Mouse (Mus musculus) forebrain, embryonic 12.5 days (tissue): ENCODE measurements around the gene Gipc3. TPM values are rescaled to one million over a fixed set of nuclear protein-coding genes. Genes with fewer than 3 reads are reported as not detected.

Experiments
- ATAC-seq: fragments of 200-750 bp; cut with Nextera tagmentation; 2 replicates; pipeline ENCODE4 v1.8.0; 2017; ENCODE audit warnings: moderate TSS enrichment; ENCODE audit not compliant: low FRiP score
- H3K27ac ChIP-seq: fragments of 300-500 bp; sonication (generic); 2 replicates; pipeline ENCODE4 v1.5.1; 2016; ENCODE audit warnings: mild to moderate bottlenecking
- H3K27me3 ChIP-seq: fragments of 300-500 bp; sonication (generic); 2 replicates; pipeline ENCODE4 v1.6.1; 2016; ENCODE audit warnings: mild to moderate bottlenecking
- H3K36me3 ChIP-seq: fragments of 300-500 bp; sonication (generic); replicated peaks from 2 replicates; pipeline ENCODE4 v1.6.1; 2016; ENCODE audit warnings: mild to moderate bottlenecking
- H3K4me1 ChIP-seq: fragments of 300-500 bp; sonication (generic); 2 replicates; pipeline ENCODE4 v1.6.1; 2016
- H3K4me2 ChIP-seq: fragments of 300-500 bp; sonication (generic); 2 replicates; pipeline ENCODE4 v1.6.1; 2016; ENCODE audit warnings: mild to moderate bottlenecking, moderate library complexity
- H3K4me3 ChIP-seq: fragments of 300-500 bp; sonication (generic); replicated peaks from 2 replicates; pipeline ENCODE4 v1.5.1; 2016; ENCODE audit warnings: mild to moderate bottlenecking
- H3K9ac ChIP-seq: fragments of 300-500 bp; sonication (generic); 2 replicates; pipeline ENCODE4 v1.6.1; 2016; ENCODE audit warnings: mild to moderate bottlenecking
- H3K9me3 ChIP-seq: fragments of 300-500 bp; sonication (generic); 2 replicates; pipeline ENCODE4 v1.6.1; 2016
- WGBS: fragments of 180-500 bp; shearing (Covaris S2); methylation state at CpG from one replicate; pipeline ENCODE4 v1.1.7; 2016; 5-methylcytosine and 5-hydroxymethylcytosine counted together
- polyA plus RNA-seq: library from polyadenylated mRNA; unstranded; fragments of >200 nt; fragmentation: Nextera tagmentation; extraction: Ambion mirVana; gene quantifications from 2 replicates; pipeline ENCODE4 v1.2.1, GENCODE M21; 2016

The Gipc3 gene
- polyA plus RNA-seq, 1 experiment from 2014 or later = not detected

- peaks cover 31% of the 10 kb centered on the region for H3K36me3 ChIP-seq
- 8% methylated on average over 53 of the region's 54 CpGs for WGBS
- H3K27ac ChIP-seq = peak within 1 kb of the TSS; percentile 80
- 0 out of 2 replicates have a peak, but pooled peaks cover 5% of the 10 kb centered on the region for H3K27me3 ChIP-seq
- H3K4me3 ChIP-seq = peak within 1 kb of the TSS; percentile 77
- peak within 1 kb of the TSS; percentile 81 for H3K9ac ChIP-seq
- no peaks in the 10 kb centered on the region for H3K9me3 ChIP-seq
- H3K4me1 ChIP-seq = peaks cover 18% of the 10 kb centered on the region
- peak; percentile 95 for ATAC-seq
- H3K4me2 ChIP-seq = peak within 1 kb of the TSS; percentile 93
These were observed 40.9 kb upstream of the Gipc3 start, which contains the start of the genes Dohh and Gm48551 for GRCm38 (mm10) chr10:81383802-81384604. TSS of gene Dohh (plus strand) at chr10:81384428. TSS of gene Gm48551 (plus strand) at chr10:81384466.

GRCm38 (mm10) chr10:81382039-81382438, 39.0 kb upstream of the Gipc3 start:
- 85% methylated on average over 5 of the region's 5 CpGs for WGBS
- H3K9ac ChIP-seq = no peak overlapping the region
- no peak overlapping the region for H3K4me3 ChIP-seq
- H3K4me2 ChIP-seq = no peak overlapping the region
- H3K27ac ChIP-seq = no peak overlapping the region
- no peak for ATAC-seq
- H3K9me3 ChIP-seq = no peaks in the 10 kb centered on the region
- H3K4me1 ChIP-seq = peaks cover 27% of the 10 kb centered on the region
- H3K27me3 ChIP-seq = 0 out of 2 replicates have a peak, but pooled peaks cover 5% of the 10 kb centered on the region
- H3K36me3 ChIP-seq = peaks cover 15% of the 10 kb centered on the region

- H3K4me3 ChIP-seq = no peak overlapping the region
- no peak for ATAC-seq
- 92% methylated on average over 6 of the region's 6 CpGs for WGBS
- H3K36me3 ChIP-seq = peaks cover 12% of the 10 kb centered on the region
- H3K9ac ChIP-seq = no peak overlapping the region
- H3K9me3 ChIP-seq = no peaks in the 10 kb centered on the region
- 0 out of 2 replicates have a peak, but pooled peaks cover 5% of the 10 kb centered on the region for H3K27me3 ChIP-seq
- H3K4me1 ChIP-seq = peaks cover 30% of the 10 kb centered on the region
- H3K27ac ChIP-seq = no peak overlapping the region
- H3K4me2 ChIP-seq = no peak overlapping the region
These were observed 36.8 kb upstream of the Gipc3 start for GRCm38 (mm10) chr10:81379809-81380378.

GRCm38 (mm10) chr10:81379183-81379553, 36.1 kb upstream of the Gipc3 start:
- no peak for ATAC-seq
- peaks cover 28% of the 10 kb centered on the region for H3K4me1 ChIP-seq
- 56% methylated on average over 3 of the region's 3 CpGs for WGBS
- H3K9me3 ChIP-seq = no peaks in the 10 kb centered on the region
- peak overlapping the region; percentile 82 for H3K27ac ChIP-seq
- H3K27me3 ChIP-seq = 0 out of 2 replicates have a peak, but pooled peaks cover 5% of the 10 kb centered on the region
- peak overlapping the region; percentile 26 for H3K9ac ChIP-seq
- H3K4me2 ChIP-seq = peak overlapping the region; percentile 53
- H3K4me3 ChIP-seq = peak overlapping the region; percentile 88
- H3K36me3 ChIP-seq = peaks cover 17% of the 10 kb centered on the region

- Histone ChIP-seq H3K27me3 (0 out of 2 replicates have a peak, but pooled peaks cover 5% of the 10 kb centered on the region), H3K4me3 (peak overlapping the region; percentile 88), H3K9ac (peak overlapping the region; percentile 97), H3K4me1 (peaks cover 28% of the 10 kb centered on the region), H3K4me2 (peak overlapping the region; percentile 53), H3K36me3 (peaks cover 22% of the 10 kb centered on the region), H3K27ac (peak overlapping the region; percentile 82), H3K9me3 (no peaks in the 10 kb centered on the region)
- WGBS = under 1% methylated on average over 46 of the region's 46 CpGs
- ATAC-seq = peak; percentile 96
These were observed 35.6 kb upstream of the Gipc3 start for GRCm38 (mm10) chr10:81378553-81379182.

GRCm38 (mm10) chr10:81377793-81378552, 34.9 kb upstream of the Gipc3 start, which contains the start of gene Fzr1:
TSS of gene Fzr1 (minus strand) at chr10:81378516.
- H3K9me3 ChIP-seq = no peaks in the 10 kb centered on the region
- ATAC-seq = peak; percentile 75
- peak within 1 kb of the TSS; percentile 78 for H3K4me2 ChIP-seq
- under 1% methylated on average over 50 of the region's 59 CpGs for WGBS
- H3K27me3 ChIP-seq = 0 out of 2 replicates have a peak, but pooled peaks cover 5% of the 10 kb centered on the region
- peaks cover 30% of the 10 kb centered on the region for H3K4me1 ChIP-seq
- peaks cover 29% of the 10 kb centered on the region for H3K36me3 ChIP-seq
- H3K4me3 ChIP-seq = peak within 1 kb of the TSS; percentile 88
- peak within 1 kb of the TSS; percentile 82 for H3K27ac ChIP-seq
- H3K9ac ChIP-seq = peak within 1 kb of the TSS; percentile 97

- peak overlapping the region; percentile 97 for H3K9ac ChIP-seq
- 53% methylated on average over 2 of the region's 2 CpGs for WGBS
- H3K27me3 ChIP-seq = 0 out of 2 replicates have a peak, but pooled peaks cover 5% of the 10 kb centered on the region
- peak overlapping the region; percentile 88 for H3K4me3 ChIP-seq
- H3K4me1 ChIP-seq = peaks cover 30% of the 10 kb centered on the region
- H3K9me3 ChIP-seq = no peaks in the 10 kb centered on the region
- peak overlapping the region; percentile 79 for H3K27ac ChIP-seq
- ATAC-seq = no peak
- peak overlapping the region; percentile 78 for H3K4me2 ChIP-seq
- H3K36me3 ChIP-seq = peaks cover 35% of the 10 kb centered on the region
These were observed 34.2 kb upstream of the Gipc3 start for GRCm38 (mm10) chr10:81377362-81377664.

GRCm38 (mm10) chr10:81376561-81377361, 33.7 kb upstream of the Gipc3 start:
- peak overlapping the region; percentile 88 for H3K4me3 ChIP-seq
- H3K9me3 ChIP-seq = no peaks in the 10 kb centered on the region
- WGBS = 38% methylated on average over 6 of the region's 6 CpGs
- ATAC-seq = no peak
- peaks cover 39% of the 10 kb centered on the region for H3K36me3 ChIP-seq
- peak overlapping the region; percentile 97 for H3K9ac ChIP-seq
- 0 out of 2 replicates have a peak, but pooled peaks cover under 1% of the 10 kb centered on the region for H3K27me3 ChIP-seq
- no peak overlapping the region for H3K27ac ChIP-seq
- peaks cover 30% of the 10 kb centered on the region for H3K4me1 ChIP-seq
- peak overlapping the region; percentile 78 for H3K4me2 ChIP-seq

- ATAC-seq = no peak
- no peak overlapping the region for H3K27ac ChIP-seq
- no peak overlapping the region; the same call in 1 of the 2 replicates for H3K4me2 ChIP-seq
- no peaks in the 10 kb centered on the region for H3K27me3 ChIP-seq
- WGBS = 94% methylated on average over 10 of the region's 10 CpGs
- H3K4me1 ChIP-seq = peaks cover 30% of the 10 kb centered on the region
- no peaks in the 10 kb centered on the region for H3K9me3 ChIP-seq
- H3K9ac ChIP-seq = no peak overlapping the region
- no peak overlapping the region for H3K4me3 ChIP-seq
- peaks cover 54% of the 10 kb centered on the region for H3K36me3 ChIP-seq
These were observed 32.3 kb upstream of the Gipc3 start for GRCm38 (mm10) chr10:81375322-81375721.

- WGBS = 84% methylated on average over 6 of the region's 6 CpGs
- Histone ChIP-seq H3K9me3 (no peaks in the 10 kb centered on the region), H3K9ac (no peak overlapping the region), H3K36me3 (peaks cover 61% of the 10 kb centered on the region), H3K27ac (0 out of 2 replicates have a peak overlapping the region, but pooled peaks have one; percentile 13), H3K4me3 (no peak overlapping the region; the same call in 1 of the 2 replicates), H3K4me2 (no peak overlapping the region), H3K4me1 (peaks cover 48% of the 10 kb centered on the region), H3K27me3 (peaks cover 33% of the 10 kb centered on the region)
- ATAC-seq = no peak
These were observed 24.1 kb upstream of the Gipc3 start for GRCm38 (mm10) chr10:81367207-81367495.

GRCm38 (mm10) chr10:81366477-81367206, 23.6 kb upstream of the Gipc3 start:
- no peak overlapping the region for H3K4me3 ChIP-seq
- H3K27me3 ChIP-seq = peaks cover 33% of the 10 kb centered on the region
- H3K36me3 ChIP-seq = peaks cover 56% of the 10 kb centered on the region
- H3K9me3 ChIP-seq = no peaks in the 10 kb centered on the region
- H3K4me2 ChIP-seq = no peak overlapping the region
- H3K9ac ChIP-seq = no peak overlapping the region
- 84% methylated on average over 6 of the region's 6 CpGs for WGBS
- H3K27ac ChIP-seq = no peak overlapping the region
- no peak for ATAC-seq
- H3K4me1 ChIP-seq = peaks cover 48% of the 10 kb centered on the region
